Mouse (Mus musculus): ENCODE data around the gene Bpifa2. TPM values are rescaled to one million over a fixed set of nuclear protein-coding genes. Genes with fewer than 3 reads are reported as not detected.

Gene Bpifa2
- polyA plus RNA-seq, 1 experiment from 2014 or later: not detected

Other genes with a start within 250 kb of the Bpifa2 start
- 0.02 TPM in 1 of 2 replicates, not detected in the other for gene Efcab8, start 228.3 kb upstream of the Bpifa2 start, polyA plus RNA-seq (2015; fragmentation: Nextera tagmentation; extraction: Ambion mirVana)
- not detected in 2 replicates for gene Sun5, start 137.2 kb upstream of the Bpifa2 start, polyA plus RNA-seq (2015; fragmentation: Nextera tagmentation; extraction: Ambion mirVana)
- gene Bpifb2, start 133.2 kb upstream of the Bpifa2 start, polyA plus RNA-seq (2015; fragmentation: Nextera tagmentation; extraction: Ambion mirVana): not detected in 2 replicates
- gene Bpifb6, start 107.9 kb upstream of the Bpifa2 start, polyA plus RNA-seq (2015; fragmentation: Nextera tagmentation; extraction: Ambion mirVana): not detected in 2 replicates
- gene Bpifb3, start 90.0 kb upstream of the Bpifa2 start, polyA plus RNA-seq (2015; fragmentation: Nextera tagmentation; extraction: Ambion mirVana): not detected in 2 replicates
- gene Bpifb4, start 70.1 kb upstream of the Bpifa2 start, polyA plus RNA-seq (2015; fragmentation: Nextera tagmentation; extraction: Ambion mirVana): not detected in 2 replicates
- not detected in 2 replicates for gene Bpifa6, start 33.3 kb upstream of the Bpifa2 start, polyA plus RNA-seq (2015; fragmentation: Nextera tagmentation; extraction: Ambion mirVana)
- gene Bpifa3, start 122.1 kb downstream of the Bpifa2 start, polyA plus RNA-seq (2015; fragmentation: Nextera tagmentation; extraction: Ambion mirVana): not detected in 2 replicates
- gene Bpifa1, start 134.6 kb downstream of the Bpifa2 start, polyA plus RNA-seq (2015; fragmentation: Nextera tagmentation; extraction: Ambion mirVana): not detected in 2 replicates
- gene Bpifa5, start 154.3 kb downstream of the Bpifa2 start, polyA plus RNA-seq (2015; fragmentation: Nextera tagmentation; extraction: Ambion mirVana): not detected in 2 replicates
- gene Bpifb1, start 182.6 kb downstream of the Bpifa2 start, polyA plus RNA-seq (2015; fragmentation: Nextera tagmentation; extraction: Ambion mirVana): 0.10 TPM in 1 of 2 replicates, not detected in the other
- 0.07 TPM in 1 of 2 replicates, not detected in the other for gene Bpifb5, start 215.5 kb downstream of the Bpifa2 start, polyA plus RNA-seq (2015; fragmentation: Nextera tagmentation; extraction: Ambion mirVana)
- gene Bpifb9a, start 249.6 kb downstream of the Bpifa2 start, polyA plus RNA-seq (2015; fragmentation: Nextera tagmentation; extraction: Ambion mirVana): not detected in 2 replicates

All from intestine, embryonic 16.5 days (tissue).